Mouse (Mus musculus) bone marrow, adult 2 months (tissue): ENCODE results near the gene Fcho2. TPM values are rescaled to one million over a fixed set of nuclear protein-coding genes. Genes with fewer than 3 reads are reported as not detected.

Experiments
- H3K27ac ChIP-seq: fragments of 200-500 bp; 2 replicates; pipeline ENCODE4 v1.5.1; 2012; ENCODE audit warnings: low read depth, mild to moderate bottlenecking, control low read depth, inconsistent platforms, low read length; ENCODE audit not compliant: control insufficient read depth, poor library complexity, insufficient read depth
- H3K4me1 ChIP-seq: fragments of 200-500 bp; 2 replicates; pipeline ENCODE4 v1.6.1; 2011; ENCODE audit warnings: low read length; ENCODE audit not compliant: control insufficient read depth, insufficient read depth
- H3K4me3 ChIP-seq: fragments of 200-500 bp; replicated peaks from 2 replicates; pipeline ENCODE3; 2011; ENCODE audit warnings: mild to moderate bottlenecking, low read depth, low read length, control low read depth; ENCODE audit not compliant: control insufficient read depth
- CTCF ChIP-seq: fragments of 200-500 bp; IDR thresholded peaks from 2 replicates; pipeline ENCODE4 v1.5.1; 2011; ENCODE audit warnings: low read length, control low read depth; ENCODE audit not compliant: control insufficient read depth, insufficient read depth
- POLR2A ChIP-seq: fragments of 200-500 bp; IDR thresholded peaks from 2 replicates; pipeline ENCODE4 v1.6.1; 2011; ENCODE audit warnings: low read depth, mild to moderate bottlenecking, control low read depth, low read length, borderline replicate concordance; ENCODE audit not compliant: control insufficient read depth
- WGBS: fragments of 180-500 bp; shearing (Covaris S2); methylation state at CpG from one replicate; pipeline ENCODE4 v1.1.7; 2018; 5-methylcytosine and 5-hydroxymethylcytosine counted together
- polyA plus RNA-seq: library from polyadenylated mRNA; stranded (reverse); fragments of >200 nt; gene quantifications from 2 replicates; pipeline ENCODE4 v1.2.4, GENCODE M21; 2011; ENCODE audit warnings: low replicate concordance; ENCODE audit not compliant: missing spikeins, insufficient read depth, insufficient read length

The Fcho2 gene
- 35.7 and 96.2 TPM in 2 replicates for polyA plus RNA-seq

GRCm38 (mm10) chr13:98815147-98815785, at the start of gene Fcho2:
Gene Fcho2, minus strand, starts transcription at chr13:98815449.
- under 1% methylated on average over 60 of the region's 61 CpGs for WGBS
- peak within 1 kb of the TSS; percentile 100 for H3K4me3 ChIP-seq
- peak within 1 kb of the TSS; percentile 99 for H3K27ac ChIP-seq
- TF ChIP-seq POLR2A (peak; percentile 60; the same call in 1 of the 2 replicates), CTCF (peak; percentile 79)
- peaks cover 1% of the 10 kb centered on the region; the same call in 1 of the 2 replicates for H3K4me1 ChIP-seq

- TF ChIP-seq CTCF = no peak
- no peak for TF ChIP-seq POLR2A
- no peak overlapping the region for H3K27ac ChIP-seq
- 84% methylated on average over 8 of the region's 8 CpGs for WGBS
- H3K4me1 ChIP-seq = no peaks in the 10 kb centered on the region
- no peak overlapping the region for H3K4me3 ChIP-seq
Measured at GRCm38 (mm10) chr13:98855291-98855690, 40.0 kb upstream of the Fcho2 start.

- H3K4me3 ChIP-seq = no peak overlapping the region
- 79% methylated on average over 1 of the region's 1 CpGs for WGBS
- H3K27ac ChIP-seq = no peak overlapping the region
- H3K4me1 ChIP-seq = no peaks in the 10 kb centered on the region
- TF ChIP-seq CTCF (no peak), POLR2A (no peak)
Measured at GRCm38 (mm10) chr13:98845794-98846193, 30.5 kb upstream of the Fcho2 start.

- TF ChIP-seq POLR2A (no peak), CTCF (0 out of 2 replicates have a peak, but pooled peaks have one; percentile 16)
- H3K27ac ChIP-seq = no peak overlapping the region
- H3K4me1 ChIP-seq = no peaks in the 10 kb centered on the region; the same call in 1 of the 2 replicates
- WGBS = 82% methylated on average over 6 of the region's 6 CpGs
- H3K4me3 ChIP-seq = no peak overlapping the region
Measured at GRCm38 (mm10) chr13:98836423-98837088, 21.3 kb upstream of the Fcho2 start.

GRCm38 (mm10) chr13:98835740-98836139, 20.5 kb upstream of the Fcho2 start:
- no peak overlapping the region for H3K27ac ChIP-seq
- TF ChIP-seq POLR2A = no peak
- no peak for TF ChIP-seq CTCF
- H3K4me1 ChIP-seq = no peaks in the 10 kb centered on the region; the same call in 1 of the 2 replicates
- 68% methylated on average over 5 of the region's 5 CpGs for WGBS
- no peak overlapping the region for H3K4me3 ChIP-seq

- WGBS = 87% methylated on average over 3 of the region's 3 CpGs
- no peak overlapping the region for H3K4me3 ChIP-seq
- no peak for TF ChIP-seq CTCF
- no peak for TF ChIP-seq POLR2A
- H3K27ac ChIP-seq = no peak overlapping the region
- no peaks in the 10 kb centered on the region; the same call in 1 of the 2 replicates for H3K4me1 ChIP-seq
Measured at GRCm38 (mm10) chr13:98834723-98835122, 19.5 kb upstream of the Fcho2 start.

- TF ChIP-seq POLR2A (no peak), CTCF (no peak)
- Histone ChIP-seq H3K4me3 (no peak overlapping the region), H3K27ac (no peak overlapping the region), H3K4me1 (no peaks in the 10 kb centered on the region; the same call in 1 of the 2 replicates)
- WGBS = 76% methylated on average over 1 of the region's 1 CpGs
Measured at GRCm38 (mm10) chr13:98834199-98834598, 18.9 kb upstream of the Fcho2 start.
